ENCODE assay signal across 8 mouse cellular contexts in genomic region chr2:84742451-84743283, GRCm38 (mm10). TPM values are rescaled to one million over a fixed set of nuclear protein-coding genes. Genes with fewer than 3 reads are reported as not detected.
DNase-seq lines count a peak whose midpoint lies in the region; ATAC-seq and TF ChIP-seq lines count a peak whose summit lies in the region.

No protein-coding gene starts in this region.

- H3K27ac ChIP-seq in liver, embryonic 11.5 days (ENCODE audit: low read depth, low read length) = peak overlapping the region; percentile 95

- H3K4me3 ChIP-seq in E14TG2a.4 (replicated peaks; ENCODE audit: low read length) = peak overlapping the region; percentile 100
- H3K4me3 ChIP-seq in liver, embryonic 11.5 days (ENCODE audit: low read depth, low read length) = peak overlapping the region; percentile 74

- peak; percentile 26 for ATAC-seq in liver, embryonic 11.5 days (replicated peaks; ENCODE audit: low FRiP score)
- ATAC-seq in monocyte, adult 5-6 weeks (replicated peaks; ENCODE audit: insufficient number of reproducible peaks, low FRiP score, low TSS enrichment, poor library complexity, severe bottlenecking) = 0 out of 2 replicates have a peak, but pooled peaks have one; percentile 16

- no peaks in the 10 kb centered on the region for H3K9me3 ChIP-seq in E14TG2a.4 (ENCODE audit: low read length)
- H3K9me3 ChIP-seq in liver, embryonic 11.5 days (ENCODE audit: control insufficient read depth, low read length) = no peaks in the 10 kb centered on the region

- H3K9ac ChIP-seq in liver, embryonic 11.5 days (ENCODE audit: low read depth, low read length) = peak overlapping the region; percentile 98

- TF ChIP-seq CTCF in E14TG2a.4 (conservative IDR thresholded peaks at IDR 0.05; ENCODE audit: low read length) = no peak

- peaks cover 33% of the 10 kb centered on the region for H3K36me3 ChIP-seq in E14TG2a.4 (ENCODE audit: insufficient read depth, low read length)
- H3K36me3 ChIP-seq in liver, embryonic 11.5 days (ENCODE audit: control insufficient read depth, insufficient read depth, low read length) = no peaks in the 10 kb centered on the region

- 4% methylated on average over 25 of the region's 26 CpGs for WGBS in liver, embryonic 11.5 days

- peak; percentile 24 to 40 for DNase-seq in adrenal gland, postnatal 36 days
- no peak for DNase-seq in adrenal gland, postnatal 4 days (ENCODE audit: low spot score in 2 of 2)
- DNase-seq in embryo, embryonic 11.5 days (ENCODE audit: low read depth, low spot score) = peak; percentile 91
- peak; percentile 59 for DNase-seq in heart, postnatal 4 days
- peak; percentile 79 for DNase-seq in liver, embryonic 11.5 days (ENCODE audit: low spot score)
- DNase-seq in urinary bladder, postnatal 25 days (ENCODE audit: low spot score) = no peak

- peaks cover 78% of the 10 kb centered on the region for H3K4me1 ChIP-seq in E14TG2a.4 (replicated peaks; ENCODE audit: low read depth, low read length)
- peaks cover 59% of the 10 kb centered on the region for H3K4me1 ChIP-seq in liver, embryonic 11.5 days (replicated peaks; ENCODE audit: control insufficient read depth, insufficient read depth, low read length)

- H3K27me3 ChIP-seq in E14TG2a.4 (ENCODE audit: insufficient read depth, low read length) = peaks cover 11% of the 10 kb centered on the region; the same call in 1 of the 2 replicates
- peaks cover 2% of the 10 kb centered on the region for H3K27me3 ChIP-seq in liver, embryonic 11.5 days (replicated peaks; ENCODE audit: control insufficient read depth, insufficient read depth, low read length)

- peak overlapping the region; percentile 90 for H3K4me2 ChIP-seq in liver, embryonic 11.5 days

RNA-seq across cellular contexts. Expression of gene Gm19426, which starts 0.8 kb away (rescaled TPM):
- 1 to 10 TPM; 1.5 to 2.4 TPM for total RNA-seq in adrenal gland, postnatal 36 days (2021)
- 1 to 10 TPM; 8.3 to 9.1 TPM for total RNA-seq in adrenal gland, postnatal 4 days (2021)
- 1 to 10 TPM; 8.6 to 9.4 TPM for total RNA-seq in heart, postnatal 4 days (2021)
- 2.9 and 3.3 TPM in 2 replicates for polyA plus RNA-seq in liver, embryonic 11.5 days (2014; fragmentation: Nextera tagmentation; extraction: Ambion mirVana)
- total RNA-seq in monocyte, adult 5-6 weeks (2017) = not detected in 3 replicates

RNA-seq across cellular contexts. Expression of gene Ypel4, which starts 8.8 kb away (rescaled TPM):
- total RNA-seq in adrenal gland, postnatal 36 days (2021) = 1 to 10 TPM; 2.8 to 5.0 TPM
- 10 to 100 TPM; 12.0 to 18.2 TPM for total RNA-seq in adrenal gland, postnatal 4 days (2021)
- total RNA-seq in heart, postnatal 4 days (2021) = under 1 TPM; 0.77 to 0.88 TPM
- 11.4 and 14.2 TPM in 2 replicates for polyA plus RNA-seq in liver, embryonic 11.5 days (2014; fragmentation: Nextera tagmentation; extraction: Ambion mirVana)
- not detected in 3 replicates for total RNA-seq in monocyte, adult 5-6 weeks (2017)

RNA-seq across cellular contexts. Expression of gene Clp1, which starts 15.5 kb away (rescaled TPM):
- total RNA-seq in adrenal gland, postnatal 36 days (2021) = 10 to 100 TPM; 13.5 to 16.4 TPM
- 10 to 100 TPM; 13.0 to 15.2 TPM for total RNA-seq in adrenal gland, postnatal 4 days (2021)
- total RNA-seq in heart, postnatal 4 days (2021) = 1 to 10 TPM; 7.4 to 7.9 TPM
- 59.3 and 63.4 TPM in 2 replicates for polyA plus RNA-seq in liver, embryonic 11.5 days (2014; fragmentation: Nextera tagmentation; extraction: Ambion mirVana)
- total RNA-seq in monocyte, adult 5-6 weeks (2017) = 29.1 to 46.4 TPM (median 29.3 TPM) in 3 replicates

RNA-seq across cellular contexts. Expression of gene Zdhhc5, which starts 27.7 kb away (rescaled TPM):
- total RNA-seq in adrenal gland, postnatal 36 days (2021) = 10 to 100 TPM; 63.3 to 63.9 TPM
- 10 to 100 TPM; 52.5 to 61.7 TPM for total RNA-seq in adrenal gland, postnatal 4 days (2021)
- 10 to 100 TPM; 73.9 to 74.2 TPM for total RNA-seq in heart, postnatal 4 days (2021)
- polyA plus RNA-seq in liver, embryonic 11.5 days (2014; fragmentation: Nextera tagmentation; extraction: Ambion mirVana) = 26.5 and 28.8 TPM in 2 replicates
- 22.4 to 46.2 TPM (median 25.7 TPM) in 3 replicates for total RNA-seq in monocyte, adult 5-6 weeks (2017)

RNA-seq across cellular contexts. Expression of gene Serping1, which starts 32.6 kb away (rescaled TPM):
- total RNA-seq in adrenal gland, postnatal 36 days (2021) = 10 to 100 TPM; 63.0 to 84.6 TPM
- 10 to 100 TPM; 64.5 to 76.4 TPM for total RNA-seq in adrenal gland, postnatal 4 days (2021)
- 10 to 100 TPM; 27.2 to 30.0 TPM for total RNA-seq in heart, postnatal 4 days (2021)
- 38.4 and 43.2 TPM in 2 replicates for polyA plus RNA-seq in liver, embryonic 11.5 days (2014; fragmentation: Nextera tagmentation; extraction: Ambion mirVana)
- not detected in 3 replicates for total RNA-seq in monocyte, adult 5-6 weeks (2017)

Comparison
In these comparisons a context has a peak if more than half of its experiments do, and no peak if none do; other contexts are left out.
1. DNase-seq: peak in adrenal gland, postnatal 36 days (2 of 2), embryo, embryonic 11.5 days (single experiment), heart, postnatal 4 days (single experiment) and liver, embryonic 11.5 days (single experiment); none in adrenal gland, postnatal 4 days (0 of 2) and urinary bladder, postnatal 25 days (single experiment).